Mouse (Mus musculus) myocyte (in vitro differentiated cells): ENCODE results near the gene Rps6ka3.

ENCODE experiments used
- CEBPB ChIP-seq: IDR thresholded peaks from 2 replicates; pipeline ENCODE4 v1.6.1; 2011; ENCODE audit warnings: mild to moderate bottlenecking, moderate library complexity; ENCODE audit not compliant: poor library complexity, insufficient read depth, severe bottlenecking
- E2F4 ChIP-seq: IDR thresholded peaks from one replicate; pipeline ENCODE4 v1.6.1; 2011; ENCODE audit warnings: mild to moderate bottlenecking, control low read depth, moderate library complexity; ENCODE audit not compliant: insufficient read depth
- MAX ChIP-seq: IDR thresholded peaks from one replicate; pipeline ENCODE4 v1.6.1; 2011; ENCODE audit warnings: low read depth, mild to moderate bottlenecking, control low read depth
- MYOD1 ChIP-seq, 3 experiments: IDR thresholded peaks; one replicate each; pipeline ENCODE4 v1.6.1; 2011; ENCODE audit warnings: control low read depth in 2 of 3, low read depth in 2 of 3, mild to moderate bottlenecking in 2 of 3, moderate library complexity in 1 of 3; ENCODE audit not compliant: insufficient read length in 2 of 3, control insufficient read depth in 1 of 3
- MYOG ChIP-seq, 3 experiments: IDR thresholded peaks; one replicate each; pipeline ENCODE4 v1.6.1; 2011; ENCODE audit warnings: control low read depth in 2 of 3, low read depth in 2 of 3, mild to moderate bottlenecking in 2 of 3; ENCODE audit not compliant: insufficient read length in 2 of 3, control insufficient read depth in 1 of 3, insufficient read depth in 1 of 3
- POLR2A ChIP-seq: IDR thresholded peaks from one replicate; pipeline ENCODE4 v1.6.1; 2011; ENCODE audit warnings: low read depth, mild to moderate bottlenecking, control low read depth, moderate library complexity; ENCODE audit not compliant: insufficient read length
- POLR2AphosphoS2 ChIP-seq: IDR thresholded peaks from one replicate; pipeline ENCODE4 v1.6.1; 2011; ENCODE audit warnings: low read depth, control low read depth; ENCODE audit not compliant: insufficient read length
- REST ChIP-seq: IDR thresholded peaks from one replicate; pipeline ENCODE4 v1.6.1; 2011; ENCODE audit warnings: mild to moderate bottlenecking, control low read depth, moderate library complexity; ENCODE audit not compliant: insufficient read depth, insufficient read length
- SRF ChIP-seq: IDR thresholded peaks from one replicate; pipeline ENCODE4 v1.6.1; 2011; ENCODE audit warnings: low read depth; ENCODE audit not compliant: control insufficient read depth, insufficient read length
- TCF12 ChIP-seq: IDR thresholded peaks from one replicate; pipeline ENCODE4 v1.6.1; 2011; ENCODE audit warnings: mild to moderate bottlenecking, control low read depth; ENCODE audit not compliant: poor library complexity, insufficient read depth, severe bottlenecking
- TCF3 ChIP-seq: IDR thresholded peaks from one replicate; pipeline ENCODE4 v1.6.1; 2011; ENCODE audit warnings: low read depth, control low read depth; ENCODE audit not compliant: insufficient read length
- USF1 ChIP-seq: IDR thresholded peaks from one replicate; pipeline ENCODE4 v1.6.1; 2011; ENCODE audit warnings: low read depth, mild to moderate bottlenecking, control low read depth, moderate library complexity

DNA sequence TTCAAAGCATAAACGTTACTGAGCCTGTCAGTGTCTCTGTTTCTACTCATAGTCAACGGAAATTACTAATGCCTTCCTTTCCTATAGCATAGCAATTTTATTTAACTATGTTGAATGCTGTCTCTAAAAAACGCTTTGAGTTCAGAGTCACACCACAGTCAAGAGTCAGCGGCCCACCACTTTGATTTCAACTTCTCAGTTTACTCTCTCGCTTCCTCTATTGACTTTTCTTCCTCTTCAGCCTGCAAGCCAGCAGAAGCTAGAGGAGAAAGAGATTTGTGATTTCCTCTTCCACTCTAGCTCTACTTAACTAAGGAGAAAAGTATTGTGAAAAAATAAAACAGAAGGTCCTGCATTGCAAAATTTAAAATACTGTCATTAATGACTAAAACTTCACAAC, 10.0 kb upstream of the Rps6ka3 start:
- TF ChIP-seq POLR2A (no peak), USF1 (no peak), MYOD1 (IDR thresholded peaks at IDR 0.05; ENCODE audit: control insufficient read depth in 1 of 3, insufficient read length in 2 of 3, low read depth in 2 of 3) (no peak), MYOG (IDR thresholded peaks at IDR 0.05; ENCODE audit: control insufficient read depth in 1 of 3, insufficient read depth in 1 of 3, insufficient read length in 2 of 3, low read depth in 2 of 3) (no peak), TCF12 (no peak), MAX (no peak), POLR2AphosphoS2 (no peak), SRF (no peak), E2F4 (no peak), CEBPB (no peak), TCF3 (no peak), REST (no peak)
